Mouse (Mus musculus) CD4-positive, CD25-positive, alpha-beta regulatory T cell, adult 9 weeks (primary cell): ENCODE data around the gene Marveld2. TPM values are rescaled to one million over a fixed set of nuclear protein-coding genes. Genes with fewer than 3 reads are reported as not detected.

ENCODE experiments used
- polyA plus RNA-seq: library from polyadenylated mRNA; unstranded; fragments of 100-300 nt; shearing (Covaris generic); gene quantifications from one replicate; pipeline ENCODE4 v1.2.1, GENCODE M21; 2017

The Marveld2 gene
- 7.0 TPM for polyA plus RNA-seq

DNA sequence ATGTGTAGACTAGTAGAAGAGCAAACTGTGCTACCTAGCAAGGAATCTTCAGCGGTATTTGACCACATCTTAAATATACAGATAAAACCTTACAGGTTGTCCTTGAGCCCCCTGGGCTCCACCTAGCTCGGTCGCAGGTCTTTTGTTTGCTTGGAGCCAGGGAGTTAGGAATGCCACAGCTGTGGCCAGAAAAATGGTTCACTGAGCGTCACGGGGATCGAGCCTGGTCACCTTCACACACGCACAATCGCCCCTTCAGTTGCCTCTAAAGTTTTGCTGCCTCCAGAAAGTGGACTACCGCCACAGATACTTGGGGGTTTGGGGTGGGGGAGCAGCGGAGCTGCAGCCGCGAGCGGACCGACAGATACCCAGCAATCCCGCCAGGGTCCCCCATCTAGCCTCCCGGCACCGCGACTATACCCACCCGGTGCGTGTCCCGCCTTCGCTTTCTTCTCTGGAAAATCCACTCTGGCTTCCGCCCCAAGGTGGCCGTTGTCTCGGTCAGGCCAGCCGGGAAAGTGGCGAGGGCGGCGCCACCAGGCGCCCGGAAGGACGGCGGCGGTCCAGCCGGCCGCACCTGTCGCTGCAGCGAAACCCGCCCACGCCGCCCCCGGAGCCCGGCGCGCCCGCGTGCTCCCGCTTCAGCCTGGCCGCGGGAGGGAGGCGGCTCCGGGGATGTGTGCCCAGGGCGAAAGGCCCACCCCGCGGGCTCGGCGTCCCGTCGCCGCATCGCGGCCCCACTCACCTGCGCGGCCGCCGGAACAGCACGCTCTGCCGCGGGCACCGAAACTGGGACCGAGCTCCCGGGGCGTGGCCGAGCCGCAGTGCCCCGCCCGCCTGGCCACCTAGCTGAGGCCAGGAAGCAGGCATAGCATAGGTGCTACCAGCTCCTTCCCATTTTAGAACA, at the start of gene Marveld2:
Marveld2 (minus strand) TSS at position 791 of the 907 bp plus-strand sequence.

DNA sequence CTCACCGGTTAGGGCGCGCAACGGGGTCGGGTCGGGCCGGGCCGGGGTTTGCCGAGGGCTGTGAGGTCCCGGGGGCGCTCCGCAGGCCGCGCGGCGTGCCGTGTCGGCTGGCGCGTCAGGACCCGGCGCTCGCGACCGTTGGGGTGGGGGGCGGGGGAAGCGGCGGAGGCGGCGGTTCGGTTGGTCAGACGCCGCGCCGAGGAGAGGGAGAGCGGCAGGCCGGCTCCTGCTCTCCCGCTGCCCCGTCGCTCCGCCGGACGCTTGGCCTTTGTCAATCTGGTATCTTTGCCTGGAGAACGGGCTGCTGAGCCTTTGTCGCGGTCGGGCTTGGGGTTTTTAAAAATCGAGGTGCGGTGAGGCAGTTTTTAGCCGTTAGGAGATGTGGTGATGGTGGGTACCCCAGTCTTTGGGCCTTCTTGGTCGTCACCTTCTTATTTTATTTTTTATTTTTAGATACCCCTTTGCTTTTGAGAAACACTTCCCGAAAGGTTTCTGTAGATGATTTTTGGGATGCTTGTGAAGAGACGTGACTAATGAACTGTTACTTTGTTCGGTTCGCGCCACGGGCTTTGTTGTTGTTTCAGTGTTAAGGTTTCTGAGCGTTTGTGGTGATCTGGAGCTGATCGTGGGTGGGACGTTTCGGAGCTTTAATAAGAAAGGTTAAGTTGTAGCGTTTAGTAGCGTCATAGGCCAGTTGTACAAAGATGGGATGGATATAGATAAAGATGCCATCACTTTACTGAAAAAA, 34.8 kb upstream of the Marveld2 start, which contains the start of gene Taf9:
Taf9 (plus strand) TSS at position 141 of the 748 bp plus-strand sequence.

DNA sequence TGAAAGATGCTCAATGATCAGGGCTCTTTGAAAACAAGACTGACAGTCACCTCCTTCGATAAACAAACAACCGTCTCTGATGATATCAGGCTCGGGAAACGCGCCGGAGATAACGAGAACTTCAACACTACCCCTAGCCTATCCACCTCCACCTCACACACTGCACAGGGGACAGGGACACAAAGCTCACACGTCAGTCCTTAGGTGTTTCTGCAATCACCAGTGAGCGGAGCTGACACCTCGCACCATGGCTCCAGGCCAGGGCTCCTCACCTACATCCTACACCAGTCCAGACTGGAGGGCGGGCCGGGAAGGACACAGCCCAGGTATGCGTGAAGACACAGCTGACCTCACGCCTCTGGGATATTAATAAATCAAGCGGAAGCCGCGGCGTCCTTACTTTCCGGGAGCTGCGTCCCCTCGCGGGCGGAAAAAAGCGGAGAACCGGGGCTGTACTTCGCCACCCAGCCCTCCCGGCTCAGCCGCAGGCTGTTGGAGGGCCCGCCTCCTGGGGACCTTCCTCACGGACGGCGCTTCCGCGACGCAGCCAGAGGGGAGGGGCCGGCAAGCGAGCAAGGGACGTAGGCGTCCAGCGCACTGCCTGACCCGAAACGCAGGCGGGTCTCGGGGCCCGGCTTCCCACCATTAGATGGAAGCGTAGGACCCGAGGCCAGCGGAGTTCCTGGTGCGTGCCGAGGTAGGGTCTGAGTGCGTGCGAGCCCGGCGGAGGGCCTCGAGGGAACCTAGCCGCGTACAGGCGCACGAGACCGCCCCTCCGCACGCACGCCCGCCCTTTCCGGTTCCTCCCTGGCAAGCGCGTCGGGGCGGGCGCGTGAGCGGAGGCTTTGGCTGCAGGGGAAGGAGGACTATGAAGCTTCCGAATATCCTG, 34.0 kb upstream of the Marveld2 start, which contains the start of the genes Ak6 and Rad17:
Ak6 (plus strand) TSS at position 430 of the 889 bp plus-strand sequence.
Rad17 (minus strand) TSS at position 502 of the 889 bp plus-strand sequence.

DNA sequence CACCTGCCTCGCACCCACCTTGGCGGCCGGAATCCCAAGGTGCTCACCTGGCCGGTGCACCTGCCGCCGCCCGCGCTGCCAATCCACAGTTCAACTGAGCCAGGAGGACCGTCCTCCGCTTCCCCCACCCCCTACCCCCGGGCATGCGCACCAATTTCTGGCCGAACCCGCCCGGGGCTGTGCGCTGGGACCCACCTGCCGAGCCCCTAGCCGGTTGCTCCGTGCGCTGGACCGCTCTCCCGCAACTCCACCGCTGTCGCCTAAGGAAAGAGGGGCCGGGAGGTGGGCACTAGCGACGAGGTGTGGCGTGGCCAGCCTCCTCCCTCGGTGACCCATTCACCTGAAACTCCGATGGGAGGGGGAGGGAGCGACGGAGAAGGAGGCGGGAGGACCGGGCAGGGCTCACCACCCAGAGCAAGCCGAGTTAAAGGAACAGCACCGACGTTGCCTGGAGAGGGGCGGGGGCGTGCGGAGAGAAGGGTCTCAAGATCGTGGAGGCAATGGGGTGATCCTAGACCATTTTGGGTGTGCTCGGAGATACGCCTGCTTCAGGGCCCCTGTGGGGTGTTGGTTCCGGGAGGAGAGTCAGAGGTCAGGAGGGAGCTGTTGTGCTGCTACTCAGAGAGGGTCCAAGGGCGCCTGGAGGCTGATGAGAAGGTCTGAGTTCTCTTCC, 64.3 kb downstream of the Marveld2 start, which contains the start of gene Ocln:
Ocln (minus strand) TSS at position 350 of the 673 bp plus-strand sequence.

Other genes starting within 250 kb of the Marveld2 start
- not detected for gene Naip1, start 164.1 kb downstream of the Marveld2 start, polyA plus RNA-seq
- 55.9 TPM for gene Gtf2h2, start 124.4 kb downstream of the Marveld2 start, polyA plus RNA-seq
- gene Ocln, start 64.3 kb downstream of the Marveld2 start, polyA plus RNA-seq, result 0.79 TPM
- gene Ak6, start 34.0 kb upstream of the Marveld2 start, polyA plus RNA-seq, result 167 TPM
- 30.2 TPM for gene Rad17, start 34.1 kb upstream of the Marveld2 start, polyA plus RNA-seq
- 5.1 TPM for gene Taf9, start 34.6 kb upstream of the Marveld2 start, polyA plus RNA-seq
- gene Ccdc125, start 52.7 kb upstream of the Marveld2 start, polyA plus RNA-seq, result 27.6 TPM
- 108 TPM for gene Cdk7, start 114.0 kb upstream of the Marveld2 start, polyA plus RNA-seq
- 116 TPM for gene Mrps36, start 127.7 kb upstream of the Marveld2 start, polyA plus RNA-seq
- gene Cenph, start 158.9 kb upstream of the Marveld2 start, polyA plus RNA-seq, result 3.4 TPM
- 9.2 TPM for gene Ccnb1, start 169.6 kb upstream of the Marveld2 start, polyA plus RNA-seq
- gene Slc30a5, start 216.5 kb upstream of the Marveld2 start, polyA plus RNA-seq, result 9.3 TPM